Mouse (Mus musculus) CH12F3 (cell line): ENCODE results near the gene Olfr1346.
"Not testable (repeated sequence)": the region's sequence is repeated elsewhere in the genome, so short reads cannot be mapped to it uniquely, and the experiment has no call there.

ENCODE experiments used
- in situ Hi-C: fragments of 300-500 bp; cut with MboI; formaldehyde crosslinking; loops from 2 replicates; pipeline ENCODE4 v1.14.3; 2020; ENCODE audit warnings: low sequenced_read_pairs

The Olfr1346 gene

GRCm38 (mm10) chr7:6466951-6467350, at the start of gene Olfr1346:
TSS of gene Olfr1346 (plus strand) at chr7:6467101.
- in situ Hi-C loops: no loop called here

- in situ Hi-C loops: no loop called here
These were observed 47.0 kb upstream of the Olfr1346 start for GRCm38 (mm10) chr7:6419894-6420293.

GRCm38 (mm10) chr7:6429381-6429780, 37.5 kb upstream of the Olfr1346 start:
- in situ Hi-C loops: no loop called here

- in situ Hi-C loops: no loop called here
These were observed 36.6 kb upstream of the Olfr1346 start for GRCm38 (mm10) chr7:6430342-6430741.

- in situ Hi-C loops: no loop called here
These were observed 28.5 kb upstream of the Olfr1346 start, which contains the start of gene Olfr1344 for GRCm38 (mm10) chr7:6438388-6438787. TSS of gene Olfr1344 (plus strand) at chr7:6438688.

GRCm38 (mm10) chr7:6441173-6441572, 25.7 kb upstream of the Olfr1346 start:
- in situ Hi-C loops: no loop called here

GRCm38 (mm10) chr7:6447771-6448170, 19.1 kb upstream of the Olfr1346 start:
- in situ Hi-C loops: no loop called here

- in situ Hi-C loops: no loop called here
These were observed 11.0 kb upstream of the Olfr1346 start, which contains the start of gene Olfr1336 for GRCm38 (mm10) chr7:6455868-6456267. TSS of gene Olfr1336 (plus strand) at chr7:6456168.

GRCm38 (mm10) chr7:6456399-6456798, 10.5 kb upstream of the Olfr1346 start:
- in situ Hi-C loops: no loop called here

- in situ Hi-C loops: not testable (repeated sequence)
These were observed 10.7 kb downstream of the Olfr1346 start for GRCm38 (mm10) chr7:6477633-6478032.

- in situ Hi-C loops: no loop called here
These were observed 19.9 kb downstream of the Olfr1346 start, which contains the start of gene Olfr5 for GRCm38 (mm10) chr7:6486841-6487240. TSS of gene Olfr5 (minus strand) at chr7:6486941.

- in situ Hi-C loops: no loop called here
These were observed 32.8 kb downstream of the Olfr1346 start, which contains the start of gene Olfr1347 for GRCm38 (mm10) chr7:6499655-6500054. TSS of gene Olfr1347 (minus strand) at chr7:6499755.

- in situ Hi-C loops: no loop called here
These were observed 41.7 kb downstream of the Olfr1346 start, which contains the start of gene Olfr1348 for GRCm38 (mm10) chr7:6508648-6509047. TSS of gene Olfr1348 (minus strand) at chr7:6508748.

GRCm38 (mm10) chr7:6521666-6522065, 54.8 kb downstream of the Olfr1346 start:
- in situ Hi-C loops: no loop called here

- in situ Hi-C loops: no loop called here
These were observed 55.9 kb downstream of the Olfr1346 start, which contains the start of gene Olfr1349 for GRCm38 (mm10) chr7:6522850-6523249. TSS of gene Olfr1349 (minus strand) at chr7:6522950.

GRCm38 (mm10) chr7:6525001-6525400, 58.1 kb downstream of the Olfr1346 start:
- in situ Hi-C loops: no loop called here

- in situ Hi-C loops: no loop called here
These were observed 59.2 kb downstream of the Olfr1346 start for GRCm38 (mm10) chr7:6526141-6526540.
